Mouse (Mus musculus) MEL (cell line): ENCODE data around the gene Fosb.

Source experiments
- BHLHE40 ChIP-seq: IDR thresholded peaks from 2 replicates; pipeline ENCODE4 v1.6.1; 2012; ENCODE audit warnings: low read depth, mild to moderate bottlenecking, inconsistent platforms, low read length, improper control_type of control experiment, borderline replicate concordance
- CTCF ChIP-seq, 3 experiments: IDR thresholded peaks in 2 of 3; conservative IDR thresholded peaks in 1 of 3; 2 replicates each; pipeline ENCODE4 v1.5.1; 2011 to 2012; ENCODE audit warnings: low read length in 3 of 3, low read depth in 2 of 3, mild to moderate bottlenecking in 2 of 3, improper control_type of control experiment in 1 of 3, inconsistent platforms in 1 of 3, mixed read lengths in 1 of 3, moderate library complexity in 1 of 3; ENCODE audit not compliant: control insufficient read depth in 1 of 3, insufficient read depth in 1 of 3, poor library complexity in 1 of 3, severe bottlenecking in 1 of 3
- E2F4 ChIP-seq: IDR thresholded peaks from 2 replicates; pipeline ENCODE4 v1.6.1; 2011; ENCODE audit warnings: low read depth, low read length, improper control_type of control experiment, borderline replicate concordance
- EP300 ChIP-seq, 2 experiments: IDR thresholded peaks; 2 replicates each; pipeline ENCODE4 v1.6.1; 2011; ENCODE audit warnings: improper control_type of control experiment in 2 of 2, low read length in 2 of 2, low read depth in 1 of 2, mild to moderate bottlenecking in 1 of 2
- GABPA ChIP-seq: IDR thresholded peaks from 2 replicates; pipeline ENCODE4 v1.6.1; 2012; ENCODE audit warnings: low read depth, mild to moderate bottlenecking, inconsistent platforms, low read length, improper control_type of control experiment, moderate library complexity
- KAT2A ChIP-seq: conservative IDR thresholded peaks from 2 replicates; pipeline ENCODE4 v1.6.1; 2012; ENCODE audit warnings: low read depth, low read length, improper control_type of control experiment, inconsistent platforms
- MXI1 ChIP-seq: IDR thresholded peaks from 2 replicates; pipeline ENCODE4 v1.6.1; 2011; ENCODE audit warnings: mild to moderate bottlenecking, low read depth, low read length, improper control_type of control experiment
- NRF1 ChIP-seq: IDR thresholded peaks from 2 replicates; pipeline ENCODE4 v1.6.1; 2014; ENCODE audit warnings: low read depth, mild to moderate bottlenecking, inconsistent platforms, low read length, improper control_type of control experiment, moderate library complexity; ENCODE audit not compliant: poor library complexity, insufficient read depth, severe bottlenecking
- POLR2A ChIP-seq, 2 experiments: IDR thresholded peaks; 2 replicates each; pipeline ENCODE4 v1.6.1; 2011 to 2012; ENCODE audit warnings: low read length in 2 of 2, mild to moderate bottlenecking in 2 of 2, control low read depth in 1 of 2, improper control_type of control experiment in 1 of 2, low read depth in 1 of 2, moderate library complexity in 1 of 2; ENCODE audit not compliant: control insufficient read depth in 1 of 2, insufficient read depth in 1 of 2, poor library complexity in 1 of 2
- RCOR1 ChIP-seq: IDR thresholded peaks from 2 replicates; pipeline ENCODE4 v1.6.1; 2012; ENCODE audit warnings: low read depth, mild to moderate bottlenecking, inconsistent platforms, low read length, improper control_type of control experiment
- USF1 ChIP-seq: IDR thresholded peaks from 2 replicates; pipeline ENCODE4 v1.6.1; 2014; ENCODE audit warnings: low read depth, mild to moderate bottlenecking, inconsistent platforms, low read length, improper control_type of control experiment, moderate library complexity
- ZC3H11A ChIP-seq: IDR thresholded peaks from 2 replicates; pipeline ENCODE4 v1.6.1; 2012; ENCODE audit warnings: low read depth, mild to moderate bottlenecking, inconsistent platforms, low read length, improper control_type of control experiment
- ZMIZ1 ChIP-seq: IDR thresholded peaks from 2 replicates; pipeline ENCODE4 v1.6.1; 2012; ENCODE audit warnings: low read depth, mild to moderate bottlenecking, inconsistent platforms, low read length, improper control_type of control experiment, moderate library complexity

- no peak for TF ChIP-seq BHLHE40
- no peak; a peak in 1 of 6 replicates for TF ChIP-seq CTCF (IDR thresholded peaks at IDR 0.05 in 2 of 3, conservative IDR thresholded peaks at IDR 0.05 in 1 of 3; ENCODE audit: control insufficient read depth in 1 of 3, insufficient read depth in 1 of 3, low read depth in 2 of 3, low read length in 3 of 3, poor library complexity in 1 of 3, severe bottlenecking in 1 of 3)
- TF ChIP-seq KAT2A, result no peak
- TF ChIP-seq RCOR1, result no peak
- no peak for TF ChIP-seq MXI1
- TF ChIP-seq USF1, result no peak
- TF ChIP-seq EP300 (IDR thresholded peaks at IDR 0.05; ENCODE audit: low read depth in 1 of 2, low read length in 2 of 2), result no peak
- no peak for TF ChIP-seq POLR2A (IDR thresholded peaks at IDR 0.05; ENCODE audit: control insufficient read depth in 1 of 2, insufficient read depth in 1 of 2, low read depth in 1 of 2, low read length in 2 of 2, poor library complexity in 1 of 2)
- no peak for TF ChIP-seq ZC3H11A
- TF ChIP-seq ZMIZ1, result no peak
- TF ChIP-seq GABPA, result no peak
- no peak for TF ChIP-seq NRF1
- no peak for TF ChIP-seq E2F4
These were observed 4.5 kb downstream of the Fosb start for GRCm38 (mm10) chr7:19305413-19305735.
